Mouse (Mus musculus): ENCODE data around the gene Rogdi. TPM values are rescaled to one million over a fixed set of nuclear protein-coding genes. Genes with fewer than 3 reads are reported as not detected.
A peak's percentile ranks its signal among the peaks of the same experiment; 100 is the strongest.

Gene Rogdi
- total RNA-seq, 2 experiments from 2014 or later: 198 to 216 TPM

DNA sequence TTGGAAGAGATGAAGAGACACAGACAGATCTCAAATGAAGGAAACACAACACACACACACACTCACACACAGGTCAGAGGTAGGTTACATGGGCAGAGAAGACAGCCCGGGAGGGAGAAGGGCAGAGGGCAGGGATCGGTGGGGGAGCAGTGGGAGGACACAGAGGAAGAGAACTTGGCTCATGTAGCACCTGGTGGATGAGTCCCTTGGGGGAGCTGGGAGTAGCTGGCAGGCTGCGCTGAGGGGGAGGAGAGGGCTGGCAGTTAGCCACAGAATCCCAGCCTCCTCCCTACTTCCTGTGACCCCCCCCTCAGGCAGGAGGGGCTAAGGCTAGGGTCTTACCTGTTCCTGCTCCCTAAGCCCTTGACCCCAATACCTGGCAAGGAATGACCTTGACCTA is 15.8 kb downstream of the Rogdi start, which contains the start of gene Sept12:
Sept12 (minus strand) TSS at position 300 of the 400 bp plus-strand sequence.
- DNase-seq (ENCODE audit: low spot score in 2 of 2): no peak

DNA sequence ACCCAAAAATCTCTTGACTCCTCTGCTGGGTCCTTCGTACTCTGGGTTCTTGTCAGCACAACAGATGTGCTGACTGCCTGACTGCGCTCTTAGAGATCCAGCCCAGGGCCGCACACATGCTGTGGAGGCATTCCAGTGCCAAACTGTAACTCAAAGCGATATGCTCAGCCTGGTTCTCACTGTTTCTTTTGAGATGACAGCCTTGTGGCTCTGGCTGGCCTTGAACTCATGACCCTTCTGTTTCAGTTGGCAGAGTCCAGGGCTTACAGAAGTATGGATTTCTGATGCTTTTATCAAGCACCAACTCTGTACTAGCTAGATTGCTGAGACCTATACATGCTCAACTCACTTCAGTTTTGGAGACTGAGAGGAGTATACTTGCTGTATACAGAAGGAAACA is 20.1 kb downstream of the Rogdi start:
- DNase-seq (ENCODE audit: low spot score in 2 of 2): no peak

DNA sequence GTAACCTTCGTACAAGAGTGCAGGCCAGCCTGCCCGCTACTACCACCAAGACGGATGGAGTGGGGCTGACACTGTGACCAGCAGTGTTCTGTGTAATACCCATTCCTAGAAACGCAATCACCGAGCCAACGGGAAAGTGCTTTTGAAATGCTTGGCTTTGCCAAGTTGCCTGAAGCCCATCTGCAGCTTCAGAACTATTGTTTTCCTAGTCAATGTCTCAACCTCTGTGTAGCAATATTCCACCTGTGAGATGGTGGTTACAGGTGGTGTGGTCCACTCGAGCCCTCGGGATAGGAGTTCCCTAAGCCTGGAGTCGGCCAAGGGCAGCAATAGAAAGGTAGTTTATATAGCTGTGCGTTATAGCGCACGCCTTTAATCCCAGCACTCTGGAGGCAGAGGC is 28.6 kb downstream of the Rogdi start:
- no peak for DNase-seq (ENCODE audit: low spot score in 2 of 2)

DNA sequence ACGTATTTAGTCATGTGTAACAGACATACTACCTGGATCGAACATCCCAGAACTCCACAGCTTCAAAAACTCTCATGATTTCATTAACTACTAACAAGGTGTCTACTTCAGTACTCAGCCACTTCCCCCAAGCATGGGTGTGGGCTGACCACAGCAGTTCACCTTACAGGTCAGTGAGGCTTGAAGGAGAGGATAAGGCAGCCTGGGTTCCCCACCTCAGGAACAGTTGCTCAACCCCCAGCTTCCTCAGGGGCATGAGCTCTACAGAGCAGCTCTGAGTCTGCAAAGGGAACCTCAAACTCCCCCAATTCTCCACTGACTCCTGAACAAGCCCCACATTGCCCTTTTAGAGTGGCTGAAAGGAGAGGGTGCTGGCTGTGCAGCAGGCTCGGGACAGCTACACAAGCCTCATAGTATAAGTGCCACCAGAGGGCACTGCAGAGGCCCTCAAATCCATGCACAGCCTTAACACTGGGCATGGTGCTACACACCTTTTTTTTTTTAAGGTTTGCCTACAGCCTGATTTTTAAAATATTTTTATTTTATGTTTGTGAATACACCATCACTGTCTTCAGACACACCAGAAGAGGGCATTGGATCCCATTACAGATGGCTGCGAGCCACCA is 33.5 kb downstream of the Rogdi start:
- DNase-seq (ENCODE audit: low spot score in 2 of 2): no peak

DNA sequence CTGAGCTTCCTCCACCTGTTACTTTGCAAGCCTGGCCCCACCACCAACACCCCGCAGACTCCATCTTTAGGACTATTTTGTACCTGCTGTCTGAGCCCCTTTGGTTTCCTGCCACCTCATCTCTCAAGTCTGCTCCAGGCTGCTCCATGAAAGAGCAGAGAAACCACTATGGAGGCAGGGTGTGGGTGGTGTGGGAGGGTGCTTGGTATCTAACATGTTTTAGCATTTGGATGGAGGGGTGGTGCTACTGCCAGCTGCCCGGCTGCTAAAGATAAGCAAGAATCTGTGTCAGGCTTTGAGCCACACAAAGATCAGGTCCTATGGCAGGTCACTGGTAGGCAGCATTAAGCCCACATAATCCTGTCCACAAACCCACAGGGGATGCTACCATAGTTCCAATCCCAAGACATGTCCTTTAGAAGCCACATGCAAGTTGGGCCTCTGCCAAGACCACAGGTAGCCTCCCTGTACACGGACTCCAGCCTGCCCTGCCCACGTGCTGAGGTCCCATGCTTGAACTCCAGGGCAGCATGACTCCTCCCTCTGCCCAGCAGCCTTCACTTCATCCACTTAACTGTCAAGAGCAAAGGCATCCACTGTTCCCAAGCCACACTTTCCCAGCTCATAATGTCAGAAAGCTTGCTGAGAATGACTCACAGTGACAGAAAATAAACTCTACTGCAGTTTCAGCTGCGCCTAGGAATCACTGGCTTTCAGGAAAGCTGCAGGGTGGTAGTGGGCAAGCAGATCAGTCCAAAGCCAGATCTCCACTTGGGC is 34.9 kb downstream of the Rogdi start:
- DNase-seq (ENCODE audit: low spot score in 2 of 2): peak; percentile 32 to 51

DNA sequence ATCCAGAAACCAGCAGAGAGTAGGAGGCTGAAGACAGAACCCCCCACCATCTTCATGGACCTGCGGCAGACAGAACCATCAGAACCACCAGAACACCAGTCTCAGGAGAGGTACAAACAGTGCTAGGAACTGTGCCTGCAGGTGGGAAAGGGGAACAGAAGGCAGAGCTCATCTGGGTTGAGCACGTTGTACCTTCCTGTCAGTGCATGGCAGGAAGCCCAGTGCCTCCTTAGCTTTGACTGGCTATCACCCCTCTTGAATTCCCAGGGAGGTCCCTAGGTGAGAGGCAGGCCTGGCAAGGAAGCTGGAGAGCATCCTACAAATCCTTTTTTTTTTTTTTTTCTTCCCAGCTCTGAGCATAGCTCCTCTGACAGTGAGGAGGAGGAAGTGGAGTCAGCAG is 37.2 kb downstream of the Rogdi start:
- DNase-seq (ENCODE audit: low spot score in 2 of 2): peak; percentile 33 to 47

DNA sequence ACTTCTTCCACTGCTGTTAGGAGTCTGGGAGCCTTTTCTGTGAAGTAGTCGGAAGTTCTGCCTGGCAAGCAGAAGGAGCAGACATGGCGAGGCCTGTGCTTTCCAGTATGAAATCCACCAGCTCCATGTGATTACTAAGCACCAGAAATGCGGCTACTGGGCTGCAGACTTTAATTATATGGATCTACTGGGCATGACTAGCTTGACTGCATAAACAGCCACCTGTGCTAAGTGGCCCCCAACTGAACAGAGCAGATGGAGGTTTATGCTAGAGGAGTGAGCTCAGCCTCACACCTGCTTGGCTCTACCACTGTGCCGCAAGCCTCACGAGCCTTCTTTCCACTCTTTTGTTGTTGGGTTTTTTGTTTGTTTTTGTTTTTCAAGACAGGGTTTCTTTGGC is 38.8 kb downstream of the Rogdi start:
- no peak for DNase-seq (ENCODE audit: low spot score in 2 of 2)

DNA sequence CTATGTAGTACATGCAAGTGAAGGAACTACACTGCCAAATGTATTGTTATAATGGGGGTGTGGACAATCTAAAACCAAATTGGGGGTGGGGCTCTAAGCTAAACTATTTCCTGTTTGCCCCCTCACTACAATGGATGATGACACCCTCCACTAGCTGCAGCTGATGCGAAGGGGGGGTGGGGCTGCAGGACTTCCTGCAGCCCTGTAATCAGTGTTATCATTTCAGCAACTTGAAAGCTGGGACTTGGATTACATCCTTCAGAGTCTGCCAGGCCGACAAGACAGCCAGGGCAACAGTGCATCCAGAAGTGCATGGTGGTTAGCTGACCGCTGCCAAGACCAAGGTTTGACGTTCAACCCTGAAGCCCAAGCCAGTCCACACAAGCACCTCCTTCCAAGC is 41.7 kb downstream of the Rogdi start:
- DNase-seq (ENCODE audit: low spot score in 2 of 2): no peak

DNA sequence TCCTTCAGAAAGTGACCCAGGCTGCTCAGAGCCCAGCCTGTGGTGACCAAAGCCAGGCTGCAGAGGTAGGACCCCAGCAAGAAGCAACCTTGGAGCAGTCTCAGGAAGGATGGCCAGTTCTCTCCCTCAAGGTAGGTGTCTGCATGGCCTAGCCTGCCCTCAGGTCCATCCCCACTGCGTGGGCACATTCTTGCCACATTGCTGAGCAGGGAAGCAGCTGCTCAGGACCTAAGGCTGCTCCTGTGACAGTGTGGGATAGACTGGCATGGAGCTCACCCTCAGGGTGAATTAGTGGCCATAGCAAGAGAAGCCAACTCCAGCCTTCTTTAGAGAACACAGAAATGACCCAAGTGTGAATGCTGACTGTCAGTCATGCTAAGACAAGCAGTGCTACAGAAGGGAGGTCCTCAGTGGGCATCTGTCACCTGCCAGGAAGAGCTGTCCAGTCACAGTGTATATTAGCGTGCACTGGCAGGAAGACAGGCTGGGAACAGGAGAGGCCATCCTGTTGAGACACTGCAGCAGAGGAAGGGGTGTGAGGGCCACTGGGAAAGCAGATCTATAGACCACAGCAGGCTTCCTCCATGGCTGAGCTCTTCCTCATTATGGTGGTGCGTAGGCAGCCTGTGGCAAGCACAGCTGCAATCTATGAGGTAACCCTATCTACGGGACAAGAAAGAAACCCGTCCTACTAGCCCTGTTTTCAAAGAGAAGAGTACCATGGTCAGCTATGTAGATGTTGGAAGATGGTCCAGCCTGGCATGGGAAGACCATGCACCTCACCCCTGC is 44.1 kb downstream of the Rogdi start:
- no peak for DNase-seq (ENCODE audit: low spot score in 2 of 2)

DNA sequence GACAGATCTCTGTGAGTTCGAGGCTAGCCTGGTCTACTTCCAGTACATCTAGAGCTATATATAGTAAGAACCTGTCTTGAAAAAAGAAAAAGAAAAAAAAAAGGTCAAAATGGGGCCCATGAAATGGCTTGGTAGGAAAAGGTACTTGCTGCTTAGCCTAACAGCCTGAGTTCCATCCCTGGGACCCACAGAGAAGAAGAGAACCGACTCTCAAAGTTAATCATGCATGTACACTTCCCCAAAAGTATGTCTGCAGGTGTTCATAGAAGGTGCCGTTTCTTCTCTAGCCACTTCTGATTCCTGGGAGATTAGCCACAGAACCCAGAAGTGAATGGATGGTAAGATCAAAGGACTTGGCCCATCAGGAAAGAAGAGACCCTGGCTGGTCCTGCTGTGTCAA is 44.9 kb downstream of the Rogdi start:
- no peak for DNase-seq (ENCODE audit: low spot score in 2 of 2)

DNA sequence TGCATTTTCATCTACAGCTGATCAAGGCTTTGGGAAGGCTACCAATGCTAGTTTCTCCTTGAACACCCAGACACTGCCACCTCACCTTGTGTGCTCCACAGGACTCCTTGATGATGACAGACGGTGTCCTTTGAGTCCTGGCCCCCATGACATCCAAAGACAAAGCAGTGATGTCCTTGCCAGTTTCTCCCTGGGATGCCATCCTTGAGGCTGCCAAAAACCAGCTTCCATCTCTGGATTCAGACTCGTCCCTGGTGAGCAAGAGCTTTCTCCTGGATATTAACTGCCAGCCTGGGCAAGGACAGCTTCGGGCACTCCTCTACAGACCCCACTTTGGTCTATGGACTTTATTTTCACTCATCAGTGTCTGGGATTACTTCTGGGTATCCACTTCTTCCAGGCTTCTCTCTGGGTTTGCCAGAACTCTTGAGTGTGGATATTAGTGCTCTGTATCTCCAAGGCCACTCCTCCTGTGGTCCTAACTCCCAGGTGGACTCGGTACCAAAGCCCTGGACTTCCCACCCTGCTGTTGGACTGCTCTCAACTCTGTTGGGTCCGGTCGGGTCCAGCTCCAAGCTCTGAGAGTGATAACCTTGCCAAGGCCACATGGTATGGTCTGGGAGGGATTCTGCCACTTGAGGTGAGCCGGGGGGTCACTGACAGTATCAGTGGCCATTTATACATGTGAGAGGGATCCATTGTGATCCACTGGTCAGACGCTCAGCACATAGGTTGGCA is 47.8 kb downstream of the Rogdi start:
- DNase-seq (ENCODE audit: low spot score in 2 of 2): no peak

DNA sequence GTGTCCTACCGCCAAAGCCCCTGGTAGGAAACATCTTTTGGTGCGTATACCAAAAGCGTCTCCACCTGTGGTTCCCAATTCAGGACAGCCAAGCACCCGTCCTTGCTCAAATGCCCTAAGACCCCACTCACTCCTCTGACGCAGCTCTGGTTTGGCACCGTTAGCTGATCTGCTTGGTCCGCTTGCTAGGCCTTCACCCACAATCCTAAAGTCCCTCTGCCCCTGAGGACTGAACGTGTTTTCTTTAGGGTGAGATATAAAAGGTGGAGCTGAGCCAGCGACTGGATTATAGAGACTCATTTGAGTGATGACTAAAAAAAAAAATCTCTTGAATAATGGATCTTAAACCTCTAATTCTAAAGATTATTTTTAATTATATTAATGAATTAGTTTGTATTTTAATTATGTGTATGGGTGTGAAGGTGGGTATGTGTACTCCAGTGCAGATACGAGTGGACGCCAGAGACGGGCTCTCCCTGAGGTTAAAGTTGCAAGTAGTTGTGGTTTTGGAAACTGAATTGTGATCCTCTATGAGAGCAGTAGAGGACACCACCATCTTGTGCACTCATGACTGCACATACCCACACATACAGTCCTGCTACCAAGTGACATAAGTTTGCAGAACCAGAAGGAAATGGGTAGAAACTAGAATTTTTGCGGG is 48.5 kb downstream of the Rogdi start:
- DNase-seq (ENCODE audit: low spot score in 2 of 2): no peak

DNA sequence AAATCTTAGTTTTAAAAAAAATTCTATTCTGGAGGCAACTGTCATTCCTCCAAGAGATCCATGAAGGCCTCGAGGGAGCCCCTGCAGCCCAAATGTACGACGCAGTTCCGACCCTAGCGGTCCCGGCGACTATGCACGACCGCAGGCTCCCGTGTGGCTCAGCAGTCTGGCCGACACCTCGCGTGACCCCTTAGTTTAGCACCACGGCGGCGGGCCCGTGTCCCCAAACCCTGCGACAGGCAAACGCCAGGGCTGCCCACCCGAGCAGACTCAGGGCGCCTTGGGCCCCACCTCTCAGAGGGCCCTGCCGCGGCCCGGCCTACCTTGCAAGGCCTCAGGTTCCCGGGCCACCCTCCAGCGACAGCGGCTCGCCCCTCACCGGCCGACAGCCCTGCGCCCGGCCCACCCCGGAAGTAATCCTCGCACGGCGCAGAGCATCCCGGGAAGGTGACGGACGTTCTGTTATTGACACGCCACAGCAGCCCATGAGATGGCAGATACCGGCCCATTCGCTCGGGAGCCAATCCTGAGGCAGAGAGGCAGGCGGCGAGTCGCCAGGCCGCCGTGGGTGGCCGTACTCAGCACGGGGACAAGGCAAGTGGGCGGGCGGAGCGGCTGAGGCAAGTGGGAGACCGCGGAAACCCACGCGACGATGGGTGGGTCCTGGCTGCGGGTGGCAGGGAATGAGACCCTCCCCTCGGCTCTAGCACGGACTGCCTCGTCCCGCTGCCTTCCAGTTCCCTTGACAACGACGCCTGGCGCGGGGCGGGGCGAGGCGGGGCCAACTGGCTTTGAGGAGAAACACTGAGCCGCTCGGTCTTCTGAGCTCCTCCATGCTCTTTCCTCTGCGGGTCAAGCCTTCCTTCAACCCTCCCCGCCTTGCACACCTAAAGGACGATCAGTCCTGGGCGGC is 49.3 kb downstream of the Rogdi start, which contains the start of gene Anks3:
Anks3 (minus strand) TSS at position 409 of the 913 bp plus-strand sequence.
- peak; percentile 98 to 100 for DNase-seq (ENCODE audit: low spot score in 2 of 2)

DNA sequence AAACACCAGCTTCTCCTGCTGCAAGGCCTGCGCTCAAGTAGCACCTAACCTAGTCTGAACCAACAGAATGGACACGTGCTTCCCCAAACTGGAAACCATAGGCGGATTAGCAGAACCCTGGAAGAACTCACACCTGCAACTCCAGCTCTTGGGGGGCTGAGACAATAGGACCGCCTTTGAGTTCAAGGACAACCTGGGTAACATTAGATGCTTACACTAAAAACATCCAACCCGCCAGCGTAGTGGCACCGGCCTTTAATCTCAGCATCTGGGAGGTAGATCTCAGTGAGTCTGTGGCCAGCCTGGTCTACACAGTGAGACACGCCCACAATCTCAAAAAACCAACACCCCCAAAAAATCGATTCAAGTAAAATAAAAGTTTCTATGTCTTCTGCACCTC is 50.0 kb downstream of the Rogdi start:
- DNase-seq (ENCODE audit: low spot score in 2 of 2): no peak

DNA sequence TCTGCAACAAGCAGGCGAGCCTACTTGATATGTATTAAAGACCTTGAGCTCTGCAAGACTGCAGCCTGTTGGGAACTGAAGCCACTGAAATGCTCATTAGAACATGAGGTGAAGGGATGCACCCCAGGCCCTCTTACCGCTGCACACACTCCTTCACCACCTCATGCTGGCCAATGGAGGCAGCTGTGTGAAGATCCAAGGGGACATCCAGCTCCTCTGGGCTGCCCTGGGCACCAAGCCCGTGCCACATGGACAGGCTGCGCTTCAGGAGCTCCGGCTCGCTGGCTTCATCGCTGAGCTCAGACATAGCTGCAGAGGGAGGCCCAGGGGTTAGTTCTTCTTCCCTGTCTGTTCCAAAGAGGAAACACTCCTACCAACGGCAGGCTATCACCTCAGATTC is 53.1 kb downstream of the Rogdi start:
- no peak for DNase-seq (ENCODE audit: low spot score in 2 of 2)

All from left cerebral cortex, adult 18-20 months (tissue).